Mouse (Mus musculus) right cerebral cortex, adult 18-20 months (tissue): ENCODE data around the gene Ccdc180.

ENCODE experiments used
- DNase-seq: peaks from one replicate; pipeline ENCODE4 v3.0.0; 2022; ENCODE audit warnings: mixed read lengths

Gene Ccdc180

GRCm38 (mm10) chr4:45911876-45912275 is 21.8 kb downstream of the Ccdc180 start:
- no peak for DNase-seq

GRCm38 (mm10) chr4:45917091-45917490 is 27.0 kb downstream of the Ccdc180 start:
- DNase-seq: no peak

- no peak for DNase-seq
Observed at GRCm38 (mm10) chr4:45921663-45922435, 31.7 kb downstream of the Ccdc180 start.

- no peak for DNase-seq
Observed at GRCm38 (mm10) chr4:45924011-45924410, 33.9 kb downstream of the Ccdc180 start.

GRCm38 (mm10) chr4:45928561-45928960 is 38.5 kb downstream of the Ccdc180 start:
- no peak for DNase-seq

- peak; percentile 20 for DNase-seq
Observed at GRCm38 (mm10) chr4:45941628-45942044, 51.5 kb downstream of the Ccdc180 start.

- DNase-seq: no peak
Observed at GRCm38 (mm10) chr4:45947729-45948128, 57.6 kb downstream of the Ccdc180 start.

GRCm38 (mm10) chr4:45949109-45949848 is 59.2 kb downstream of the Ccdc180 start:
- DNase-seq: no peak

- DNase-seq: no peak
Observed at GRCm38 (mm10) chr4:45951830-45952229, 61.7 kb downstream of the Ccdc180 start.

GRCm38 (mm10) chr4:45953025-45953919 is 63.2 kb downstream of the Ccdc180 start:
- no peak for DNase-seq

- DNase-seq: no peak
Observed at GRCm38 (mm10) chr4:45955235-45955634, 65.1 kb downstream of the Ccdc180 start.

- DNase-seq: no peak
Observed at GRCm38 (mm10) chr4:45956131-45956530, 66.0 kb downstream of the Ccdc180 start.

GRCm38 (mm10) chr4:45956706-45957105 is 66.6 kb downstream of the Ccdc180 start:
- no peak for DNase-seq

- DNase-seq: no peak
Observed at GRCm38 (mm10) chr4:45964771-45965439, 74.8 kb downstream of the Ccdc180 start, which contains the start of gene Tdrd7. Gene Tdrd7, plus strand, starts transcription at chr4:45965334.

- no peak for DNase-seq
Observed at GRCm38 (mm10) chr4:45965737-45966447, 75.8 kb downstream of the Ccdc180 start.

- no peak for DNase-seq
Observed at GRCm38 (mm10) chr4:45966716-45967115, 76.6 kb downstream of the Ccdc180 start.

GRCm38 (mm10) chr4:45967479-45968341 is 77.6 kb downstream of the Ccdc180 start:
- no peak for DNase-seq

GRCm38 (mm10) chr4:45969051-45969450 is 78.9 kb downstream of the Ccdc180 start:
- DNase-seq: no peak

- DNase-seq: no peak
Observed at GRCm38 (mm10) chr4:45970048-45970560, 80.0 kb downstream of the Ccdc180 start.

- peak; percentile 98 for DNase-seq
Observed at GRCm38 (mm10) chr4:45971806-45972447, 81.8 kb downstream of the Ccdc180 start.
